ENCODE assay signal across 25 mouse cellular contexts in the genomic region with DNA sequence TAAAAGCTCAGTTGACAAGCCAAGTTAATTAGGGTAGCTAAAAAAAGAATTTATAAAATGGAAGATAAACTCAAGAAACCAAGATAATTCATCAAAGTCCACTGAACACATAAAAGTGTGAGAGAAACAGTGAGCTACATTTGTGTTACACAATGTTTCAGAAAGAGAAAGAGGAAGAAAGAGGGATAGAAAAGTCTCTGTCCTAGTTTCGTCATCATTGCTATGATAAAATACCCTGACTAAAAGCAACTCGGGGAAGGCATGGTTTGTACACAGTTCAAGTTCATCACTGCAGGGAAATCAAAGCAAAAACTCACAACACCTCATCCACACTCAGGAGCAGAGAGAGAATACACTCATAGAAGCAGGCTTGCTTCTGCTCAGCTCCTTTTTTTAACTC.
"Had no signal": no experiment of that assay in that cellular context is flagged by ENCODE, and none has a peak within 500 bp of the region (broad histone marks: within the 10 kb centered on the region; RNA-seq: fewer than 3 reads in every experiment).

No protein-coding gene starts in this region.

- H3K4me1 ChIP-seq: heart, embryonic 13.5 days; heart, embryonic 15.5 days; hindbrain, embryonic 13.5 days; hindbrain, embryonic 15.5 days; intestine, embryonic 15.5 days; limb, embryonic 10.5 days; limb, embryonic 12.5 days; liver, embryonic 12.5 days had no signal

- H3K4me3 ChIP-seq: heart, adult 2 months; heart, embryonic 13.5 days; heart, embryonic 15.5 days; hindbrain, embryonic 13.5 days; hindbrain, embryonic 15.5 days; intestine, embryonic 15.5 days; layer of hippocampus, adult 2 months; left cerebral cortex, adult 2 months; limb, embryonic 10.5 days; limb, embryonic 12.5 days; liver, embryonic 12.5 days had no signal

- DNase-seq: gastrocnemius, postnatal 14 days; heart, adult 11 months; heart, adult 2 months; heart, postnatal 14 days; heart, postnatal 36 days; kidney, adult 18-20 months; kidney, adult 8-10 months; kidney, postnatal 10 days; kidney, postnatal 25 days; kidney, postnatal 4 days; liver had no signal

- H3K27ac ChIP-seq: heart, adult 2 months; heart, embryonic 13.5 days; heart, embryonic 15.5 days; hindbrain, embryonic 13.5 days; hindbrain, embryonic 15.5 days; intestine, embryonic 15.5 days; layer of hippocampus, adult 2 months; left cerebral cortex, adult 2 months; limb, embryonic 10.5 days; limb, embryonic 12.5 days; liver, embryonic 12.5 days; liver, embryonic 14.5 days had no signal

- H3K27me3 ChIP-seq: heart, embryonic 13.5 days; heart, embryonic 15.5 days; hindbrain, embryonic 13.5 days; hindbrain, embryonic 15.5 days; intestine, embryonic 15.5 days; limb, embryonic 12.5 days; liver, embryonic 12.5 days had no signal

- ATAC-seq: inflammation-experienced regulatory T-cells, adult 6 months; intestine, embryonic 15.5 days; intestine, postnatal 0 days; liver, embryonic 12.5 days had no signal

- H3K4me2 ChIP-seq: heart, embryonic 11.5 days; heart, embryonic 13.5 days; heart, embryonic 15.5 days; hindbrain, embryonic 13.5 days; hindbrain, embryonic 15.5 days; intestine, embryonic 15.5 days; limb, embryonic 12.5 days; liver, embryonic 12.5 days had no signal

- H3K9ac ChIP-seq: heart, embryonic 13.5 days; heart, embryonic 15.5 days; hindbrain, embryonic 13.5 days; hindbrain, embryonic 15.5 days; intestine, embryonic 15.5 days; limb, embryonic 12.5 days; liver, embryonic 12.5 days; liver, embryonic 14.5 days had no signal

- H3K9me3 ChIP-seq: heart, embryonic 13.5 days; heart, embryonic 15.5 days; hindbrain, embryonic 13.5 days; hindbrain, embryonic 15.5 days; intestine, embryonic 15.5 days; limb, embryonic 10.5 days; limb, embryonic 12.5 days; liver, embryonic 12.5 days had no signal

- H3K36me3 ChIP-seq: heart, embryonic 13.5 days; heart, embryonic 15.5 days; hindbrain, embryonic 13.5 days; hindbrain, embryonic 15.5 days; intestine, embryonic 15.5 days; limb, embryonic 10.5 days; limb, embryonic 12.5 days; liver, embryonic 12.5 days had no signal
